Mouse (Mus musculus) yolk sac, embryonic 10.5 days (tissue): Measurements from ENCODE around the gene Unc13a.

Experiments
- DNase-seq: peaks from one replicate; pipeline ENCODE4 v3.0.0-alpha.2; 2017; ENCODE audit warnings: low spot score

The Unc13a gene

GRCm38 (mm10) chr8:71686143-71686734, 14.7 kb upstream of the Unc13a start:
- DNase-seq: peak; percentile 56

- no peak for DNase-seq
Observed at GRCm38 (mm10) chr8:71685573-71685972, 14.0 kb upstream of the Unc13a start.

GRCm38 (mm10) chr8:71684701-71685100, 13.1 kb upstream of the Unc13a start:
- DNase-seq: no peak

- no peak for DNase-seq
Observed at GRCm38 (mm10) chr8:71682832-71683231, 11.3 kb upstream of the Unc13a start.

GRCm38 (mm10) chr8:71681369-71681915, 9.9 kb upstream of the Unc13a start:
- DNase-seq: no peak

DNA sequence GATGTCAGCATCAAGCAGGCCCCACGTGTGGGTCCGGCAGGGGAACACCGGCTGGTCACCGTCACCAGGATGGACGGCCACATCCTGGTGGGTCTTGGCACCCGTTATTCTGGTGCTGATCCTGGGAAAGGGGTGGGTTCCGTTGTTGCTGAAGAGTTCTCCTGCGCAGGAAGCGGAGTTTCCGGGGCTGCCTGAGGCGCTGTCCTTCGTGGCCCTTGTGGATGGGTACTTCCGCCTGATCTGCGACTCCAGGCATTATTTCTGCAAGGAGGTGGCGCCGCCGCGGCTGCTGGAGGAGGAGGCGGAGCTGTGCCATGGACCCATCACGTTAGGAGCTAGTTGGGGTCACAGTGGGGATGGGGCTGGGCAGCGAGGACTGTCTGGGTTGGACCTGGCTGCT, 8.9 kb upstream of the Unc13a start:
- DNase-seq: no peak

- DNase-seq: no peak
Observed at GRCm38 (mm10) chr8:71679550-71680168, 8.1 kb upstream of the Unc13a start.

DNA sequence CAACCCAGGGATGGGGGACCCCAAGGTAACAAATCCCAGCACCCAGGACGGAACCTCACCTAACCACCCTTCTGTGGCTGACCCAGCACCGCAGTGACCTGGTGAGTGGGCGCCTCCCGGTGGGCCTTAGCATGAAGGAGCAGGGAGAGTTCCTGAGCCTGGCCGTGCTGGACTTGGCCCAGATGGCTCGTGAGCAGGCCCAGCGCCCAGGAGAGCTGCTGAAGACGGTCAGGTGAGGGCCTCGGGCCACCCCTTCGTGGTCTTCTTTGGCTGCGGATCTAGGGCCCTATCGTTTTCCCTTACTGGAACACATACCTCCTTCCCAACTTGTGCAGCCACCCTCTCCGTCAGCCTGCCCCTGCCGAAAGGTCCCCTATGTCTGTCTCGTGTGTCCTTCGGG, 7.6 kb upstream of the Unc13a start:
- no peak for DNase-seq

- no peak for DNase-seq
Observed at GRCm38 (mm10) chr8:71678216-71678615, 6.7 kb upstream of the Unc13a start.

GRCm38 (mm10) chr8:71677555-71677954, 6.0 kb upstream of the Unc13a start:
- no peak for DNase-seq

- no peak for DNase-seq
Observed at GRCm38 (mm10) chr8:71676803-71677202, 5.2 kb upstream of the Unc13a start.

DNA sequence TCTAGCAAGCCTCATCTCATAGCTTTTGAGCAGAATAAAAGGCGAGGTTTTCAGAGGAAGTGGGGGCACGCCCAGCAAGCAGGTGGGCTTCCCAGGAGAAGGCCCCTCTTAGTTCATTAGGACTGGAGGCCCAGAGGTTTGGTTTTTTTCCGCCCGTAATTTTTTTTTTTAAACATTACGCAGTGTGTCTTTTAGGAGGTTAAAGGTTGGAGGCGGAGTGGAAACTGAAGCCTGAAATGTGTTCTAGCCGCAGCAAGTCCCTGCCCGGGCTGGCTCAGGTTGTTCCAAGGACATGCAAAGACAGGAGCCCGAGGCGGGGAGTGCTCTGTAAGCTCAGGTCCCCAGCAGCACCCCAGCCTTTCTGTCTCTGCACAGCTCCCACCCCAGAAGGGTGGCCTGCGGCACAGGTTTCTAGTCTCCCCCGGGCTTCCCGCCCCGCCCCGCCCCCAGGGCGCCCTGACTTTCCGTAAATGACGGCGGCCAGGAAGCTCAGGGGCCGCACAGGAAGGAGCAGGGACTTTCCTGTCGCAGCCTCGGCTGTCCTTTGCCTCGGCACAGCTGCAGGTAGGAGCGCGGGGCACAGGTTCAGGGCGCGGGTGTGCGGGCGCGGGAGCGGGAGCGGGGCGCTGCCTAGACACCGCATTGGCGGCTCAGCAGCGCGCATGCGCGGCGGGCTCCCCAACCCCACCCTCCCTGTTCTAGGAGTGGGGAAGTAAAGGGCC, 4.6 kb upstream of the Unc13a start, which contains the start of gene Jak3:
Gene Jak3 (plus strand): TSS at position 277 of the 722 bp plus-strand sequence.
- peak; percentile 71 for DNase-seq

DNA sequence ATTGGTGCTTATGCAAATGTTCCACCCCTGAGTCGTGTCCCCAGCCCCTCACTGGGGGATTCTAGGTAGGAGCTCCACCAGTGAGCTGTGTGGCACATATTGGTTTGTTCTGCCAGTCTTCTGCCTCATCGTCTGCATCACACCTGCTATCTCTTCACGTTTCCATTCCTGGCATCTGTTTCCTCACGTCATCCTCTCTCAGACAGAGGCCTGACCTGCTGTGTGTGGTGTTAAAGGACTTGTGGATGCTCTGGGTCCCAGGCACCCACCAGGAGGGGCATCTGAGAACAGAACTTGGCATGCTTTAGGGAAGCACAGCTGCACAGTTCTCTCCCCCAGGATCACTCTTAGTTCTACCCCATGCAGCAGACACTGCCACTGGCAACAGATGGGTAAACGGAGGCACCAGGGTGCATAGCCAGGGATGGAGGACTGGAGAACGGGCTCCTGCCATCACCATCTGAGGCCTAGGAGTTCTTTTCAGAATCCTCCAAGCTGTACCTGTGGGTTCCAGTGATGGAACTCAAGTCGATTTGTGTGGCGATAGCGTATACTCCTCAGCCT, 4.0 kb upstream of the Unc13a start:
- DNase-seq: no peak

- no peak for DNase-seq
Observed at GRCm38 (mm10) chr8:71674071-71674470, 2.5 kb upstream of the Unc13a start.

GRCm38 (mm10) chr8:71672168-71672735, 695 bp upstream of the Unc13a start:
- no peak for DNase-seq

DNA sequence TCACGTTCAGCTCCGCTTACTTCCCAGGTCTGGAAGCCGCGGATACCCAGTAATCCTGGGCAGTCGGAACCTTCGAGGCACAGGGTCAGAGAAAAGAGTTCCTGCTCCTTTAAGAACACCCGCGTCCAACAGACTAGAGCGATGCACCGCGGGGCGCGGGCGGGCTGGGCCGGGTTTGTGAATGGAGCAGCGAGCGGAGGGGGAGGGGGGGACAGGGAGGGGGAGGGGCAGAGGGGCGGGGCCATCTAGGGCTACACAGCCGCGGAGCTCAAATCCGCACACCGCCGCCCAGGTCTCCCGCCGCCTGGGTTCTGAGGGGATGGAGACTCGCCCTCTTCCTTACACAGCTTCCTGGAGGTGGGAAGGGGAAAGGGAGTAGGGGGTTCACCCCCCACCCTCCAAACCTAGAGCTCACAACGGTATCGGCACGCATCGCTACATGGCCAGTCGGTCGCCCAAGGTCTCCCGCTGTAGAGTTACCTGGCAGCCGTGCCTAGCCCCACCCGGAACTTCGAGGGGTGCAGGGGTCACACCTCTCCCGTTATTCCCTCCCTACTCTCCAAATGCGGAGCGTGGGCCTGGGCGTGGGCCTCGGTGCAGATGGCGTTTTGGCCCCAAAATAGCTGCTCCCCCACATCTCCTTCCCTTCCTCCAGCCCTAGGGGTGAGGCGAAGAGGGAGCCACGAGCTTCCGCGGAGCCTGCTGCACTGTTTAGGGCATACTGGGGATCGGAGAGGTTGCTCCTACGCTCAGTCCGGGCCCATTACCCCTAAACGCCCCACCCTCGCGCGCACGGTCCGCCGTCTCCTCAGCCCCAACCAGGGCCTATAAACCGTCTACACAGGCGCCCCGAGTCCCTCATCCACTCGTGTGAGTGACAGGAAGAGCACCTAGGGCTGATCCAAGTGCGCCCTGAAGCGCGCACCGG, 672 bp downstream of the Unc13a start:
- peak; percentile 78 for DNase-seq

GRCm38 (mm10) chr8:71670198-71670597, 1.4 kb downstream of the Unc13a start:
- DNase-seq: no peak

DNA sequence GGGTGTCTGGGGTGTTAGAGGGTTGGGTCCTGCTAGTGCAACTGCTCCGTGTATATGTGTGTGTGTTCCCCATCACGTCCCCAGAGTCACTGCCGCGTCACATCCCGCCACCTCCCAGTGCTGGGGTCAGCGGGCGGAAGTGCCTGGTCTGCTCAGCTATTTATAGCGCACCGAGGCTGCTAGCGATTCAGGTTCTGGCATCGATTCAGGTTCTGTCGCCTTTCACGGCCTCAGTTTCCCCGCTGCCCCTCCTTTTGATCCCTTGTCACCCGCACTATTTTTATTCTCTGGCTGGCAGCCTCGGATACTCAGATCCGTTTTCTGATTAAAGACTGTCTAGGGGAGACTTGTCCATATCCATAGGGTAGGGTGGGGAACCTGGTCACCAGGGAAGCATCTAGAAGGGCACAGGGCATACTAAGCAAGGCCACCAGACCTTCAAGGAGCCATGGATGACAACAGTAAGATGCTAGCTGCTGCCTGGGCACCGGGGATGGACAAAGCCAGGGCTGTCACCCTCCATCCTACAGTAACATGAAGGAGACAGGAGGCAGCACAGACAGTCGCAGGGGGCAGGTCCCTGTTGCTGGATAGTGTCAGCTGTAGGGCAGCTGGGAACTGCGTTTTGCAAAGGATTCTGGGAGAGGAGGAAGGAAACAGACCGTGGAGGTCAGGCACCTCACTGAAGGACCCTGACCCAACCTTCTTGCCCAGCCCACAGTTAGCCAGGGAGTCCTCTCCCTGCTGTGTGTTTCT, 3.2 kb downstream of the Unc13a start:
- no peak for DNase-seq

DNA sequence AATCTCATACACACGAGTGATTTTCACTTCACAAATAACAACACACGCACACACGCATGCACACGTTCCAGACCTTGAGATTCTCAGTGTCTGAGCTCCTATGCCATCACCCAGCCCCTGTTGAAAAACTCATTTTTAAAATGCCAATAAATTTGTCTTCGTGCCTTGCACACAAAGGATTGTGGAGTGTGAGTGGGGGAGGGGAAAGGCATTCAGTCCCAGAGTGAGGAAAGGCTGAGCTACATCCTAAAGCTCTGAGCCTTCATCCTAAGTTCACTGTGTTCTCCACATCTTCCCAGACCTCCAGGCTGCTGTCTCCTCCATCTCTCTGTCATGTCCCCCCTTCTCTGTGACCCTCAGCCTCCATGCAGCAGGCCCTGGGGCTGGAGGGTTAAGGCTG, 4.3 kb downstream of the Unc13a start:
- no peak for DNase-seq

DNA sequence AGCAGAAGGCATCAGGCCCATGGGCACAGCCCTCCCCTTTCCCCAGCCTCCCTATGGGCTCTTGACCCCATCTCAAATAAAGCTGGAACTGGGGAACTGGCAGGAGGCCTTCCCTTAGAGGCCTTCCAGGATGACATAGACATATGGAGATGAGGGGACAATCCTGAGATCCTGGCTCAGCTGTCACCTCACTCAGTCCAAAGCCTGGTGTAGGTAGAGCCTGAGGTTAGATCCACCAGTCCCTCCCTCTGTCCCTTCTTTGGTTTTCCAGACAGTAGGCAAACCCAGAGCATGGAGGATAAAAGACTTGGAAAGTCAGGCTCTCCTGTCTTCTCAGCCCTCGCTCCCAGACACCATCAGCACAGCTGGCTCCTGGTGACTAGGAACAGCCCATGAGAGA, 4.7 kb downstream of the Unc13a start:
- DNase-seq: no peak
